Mouse (Mus musculus) hindbrain, embryonic 14.5 days (tissue): Measurements from ENCODE around the gene Shank2. TPM values are rescaled to one million over a fixed set of nuclear protein-coding genes. Genes with fewer than 3 reads are reported as not detected.

Source experiments
- ATAC-seq: fragments of 200-750 bp; cut with Nextera tagmentation; 2 replicates; pipeline ENCODE4 v1.8.0; 2017; ENCODE audit warnings: moderate number of reproducible peaks, mild to moderate bottlenecking, moderate TSS enrichment, moderate library complexity; ENCODE audit not compliant: low FRiP score
- DNase-seq: peaks from one replicate; pipeline ENCODE4 v3.0.0-alpha.2; 2015; ENCODE audit warnings: low spot score
- H3K27ac ChIP-seq: fragments of 300-500 bp; sonication (generic); 2 replicates; pipeline ENCODE4 v1.5.1; 2014; ENCODE audit warnings: mild to moderate bottlenecking, moderate library complexity
- H3K27me3 ChIP-seq: fragments of 300-500 bp; sonication (generic); 2 replicates; pipeline ENCODE4 v1.6.1; 2014; ENCODE audit warnings: mild to moderate bottlenecking, low read length, mixed read lengths; ENCODE audit not compliant: control insufficient read depth, insufficient read depth
- H3K36me3 ChIP-seq: fragments of 300-500 bp; sonication (generic); replicated peaks from 2 replicates; pipeline ENCODE4 v1.6.1; 2014; ENCODE audit not compliant: control insufficient read depth, insufficient read depth
- H3K4me1 ChIP-seq: fragments of 300-500 bp; sonication (generic); replicated peaks from 2 replicates; pipeline ENCODE4 v1.6.1; 2014; ENCODE audit warnings: antibody characterized with exemption, low read length, mixed read lengths; ENCODE audit not compliant: control insufficient read depth, insufficient read depth
- H3K4me2 ChIP-seq: fragments of 300-500 bp; sonication (generic); replicated peaks from 2 replicates; pipeline ENCODE4 v1.6.1; 2014; ENCODE audit warnings: mild to moderate bottlenecking, moderate library complexity
- H3K4me3 ChIP-seq: fragments of 300-500 bp; sonication (generic); replicated peaks from 2 replicates; pipeline ENCODE4 v1.5.1; 2014; ENCODE audit warnings: mild to moderate bottlenecking, low read length
- H3K9ac ChIP-seq: fragments of 300-500 bp; sonication (generic); 2 replicates; pipeline ENCODE4 v1.6.1; 2014
- H3K9me3 ChIP-seq: fragments of 300-500 bp; sonication (generic); 2 replicates; pipeline ENCODE4 v1.6.1; 2016; ENCODE audit warnings: low read length; ENCODE audit not compliant: control insufficient read depth
- WGBS: fragments of 180-500 bp; shearing (Covaris S2); extraction: QIAGEN DNeasy Blood & Tissue Kit; methylation state at CpG from one replicate; pipeline ENCODE4 v1.1.7; 2014; 5-methylcytosine and 5-hydroxymethylcytosine counted together
- polyA plus RNA-seq: library from polyadenylated mRNA; unstranded; fragments of >200 nt; fragmentation: Nextera tagmentation; extraction: Ambion mirVana; gene quantifications from 2 replicates; pipeline ENCODE4 v1.2.1, GENCODE M21; 2014

The Shank2 gene
- polyA plus RNA-seq, 1 experiment from 2014 or later, result 11.3 TPM

- Histone ChIP-seq H3K27ac (no peak overlapping the region), H3K4me2 (no peak overlapping the region), H3K27me3 (no peaks in the 10 kb centered on the region), H3K36me3 (no peaks in the 10 kb centered on the region), H3K4me1 (peaks cover 21% of the 10 kb centered on the region), H3K4me3 (no peak overlapping the region), H3K9ac (no peak overlapping the region), H3K9me3 (no peaks in the 10 kb centered on the region)
- DNase-seq (peak; percentile 73), ATAC-seq (no peak)
- WGBS, result 19% methylated on average over 6 of the region's 6 CpGs
Measured at GRCm38 (mm10) chr7:144180885-144181284, 179.2 kb downstream of the Shank2 start.

GRCm38 (mm10) chr7:144187869-144188430 lies 186.2 kb downstream of the Shank2 start:
- H3K9ac ChIP-seq, result no peak overlapping the region
- no peak overlapping the region for H3K4me2 ChIP-seq
- no peak for DNase-seq
- 69% methylated on average over 11 of the region's 11 CpGs for WGBS
- H3K27ac ChIP-seq, result no peak overlapping the region
- H3K36me3 ChIP-seq, result peaks cover 8% of the 10 kb centered on the region; the same call in 1 of the 2 replicates
- no peaks in the 10 kb centered on the region for H3K9me3 ChIP-seq
- H3K4me1 ChIP-seq, result no peaks in the 10 kb centered on the region
- H3K27me3 ChIP-seq, result no peaks in the 10 kb centered on the region
- H3K4me3 ChIP-seq, result no peak overlapping the region
- no peak for ATAC-seq

GRCm38 (mm10) chr7:144189446-144189845 lies 187.7 kb downstream of the Shank2 start:
- H3K9me3 ChIP-seq, result no peaks in the 10 kb centered on the region
- H3K9ac ChIP-seq, result no peak overlapping the region
- H3K4me3 ChIP-seq, result no peak overlapping the region
- H3K4me1 ChIP-seq, result no peaks in the 10 kb centered on the region
- 86% methylated on average over 4 of the region's 4 CpGs for WGBS
- peaks cover 9% of the 10 kb centered on the region; the same call in 1 of the 2 replicates for H3K36me3 ChIP-seq
- no peaks in the 10 kb centered on the region for H3K27me3 ChIP-seq
- H3K27ac ChIP-seq, result no peak overlapping the region
- DNase-seq (no peak), ATAC-seq (no peak)
- no peak overlapping the region for H3K4me2 ChIP-seq

GRCm38 (mm10) chr7:144198491-144198890 lies 196.8 kb downstream of the Shank2 start:
- no peak for ATAC-seq
- WGBS, result 90% methylated on average over 2 of the region's 2 CpGs
- DNase-seq, result no peak

GRCm38 (mm10) chr7:144202017-144202682 lies 200.4 kb downstream of the Shank2 start:
- 76% methylated on average over 7 of the region's 7 CpGs for WGBS
- Histone ChIP-seq H3K36me3 (no peaks in the 10 kb centered on the region), H3K9me3 (no peaks in the 10 kb centered on the region), H3K27me3 (no peaks in the 10 kb centered on the region), H3K27ac (no peak overlapping the region), H3K4me1 (no peaks in the 10 kb centered on the region), H3K4me3 (no peak overlapping the region), H3K4me2 (no peak overlapping the region), H3K9ac (no peak overlapping the region)
- ATAC-seq, result no peak
- DNase-seq, result no peak

More at GRCm38 (mm10) chr7:144198491-144198890, 196.8 kb downstream of the Shank2 start:
- no peak overlapping the region for H3K4me3 ChIP-seq
- H3K36me3 ChIP-seq, result no peaks in the 10 kb centered on the region
- H3K9ac ChIP-seq, result no peak overlapping the region
- no peak overlapping the region for H3K4me2 ChIP-seq
- H3K4me1 ChIP-seq, result no peaks in the 10 kb centered on the region
- no peak overlapping the region for H3K27ac ChIP-seq
- no peaks in the 10 kb centered on the region for H3K27me3 ChIP-seq
- H3K9me3 ChIP-seq, result no peaks in the 10 kb centered on the region

- Histone ChIP-seq H3K27me3 (no peaks in the 10 kb centered on the region), H3K36me3 (no peaks in the 10 kb centered on the region), H3K9me3 (no peaks in the 10 kb centered on the region), H3K9ac (no peak overlapping the region), H3K4me2 (no peak overlapping the region), H3K4me1 (peaks cover 5% of the 10 kb centered on the region; the same call in 1 of the 2 replicates), H3K27ac (no peak overlapping the region), H3K4me3 (no peak overlapping the region)
- ATAC-seq (no peak), DNase-seq (no peak)
- WGBS, result 55% methylated on average over 3 of the region's 3 CpGs
Measured at GRCm38 (mm10) chr7:144204290-144204689, 202.6 kb downstream of the Shank2 start.

GRCm38 (mm10) chr7:144205161-144205560 lies 203.4 kb downstream of the Shank2 start:
- DNase-seq, result no peak
- Histone ChIP-seq H3K4me1 (peaks cover 5% of the 10 kb centered on the region; the same call in 1 of the 2 replicates), H3K4me2 (no peak overlapping the region), H3K9ac (no peak overlapping the region), H3K27me3 (no peaks in the 10 kb centered on the region), H3K9me3 (no peaks in the 10 kb centered on the region), H3K27ac (no peak overlapping the region), H3K36me3 (no peaks in the 10 kb centered on the region), H3K4me3 (no peak overlapping the region)
- ATAC-seq, result no peak
- WGBS, result 71% methylated on average over 1 of the region's 1 CpGs

GRCm38 (mm10) chr7:144205837-144206236 lies 204.1 kb downstream of the Shank2 start:
- H3K27ac ChIP-seq, result no peak overlapping the region
- ATAC-seq, result no peak
- no peak overlapping the region for H3K4me3 ChIP-seq
- no peak for DNase-seq
- peaks cover 5% of the 10 kb centered on the region; the same call in 1 of the 2 replicates for H3K4me1 ChIP-seq
- H3K4me2 ChIP-seq, result no peak overlapping the region
- H3K9me3 ChIP-seq, result no peaks in the 10 kb centered on the region
- no peaks in the 10 kb centered on the region for H3K27me3 ChIP-seq
- H3K9ac ChIP-seq, result no peak overlapping the region
- no peaks in the 10 kb centered on the region for H3K36me3 ChIP-seq
- 86% methylated on average over 3 of the region's 3 CpGs for WGBS

- WGBS, result 87% methylated on average over 5 of the region's 5 CpGs
- no peak overlapping the region for H3K27ac ChIP-seq
- H3K4me3 ChIP-seq, result no peak overlapping the region
- H3K36me3 ChIP-seq, result no peaks in the 10 kb centered on the region
- DNase-seq, result no peak
- H3K4me2 ChIP-seq, result no peak overlapping the region
- no peak for ATAC-seq
- H3K9me3 ChIP-seq, result no peaks in the 10 kb centered on the region
- peaks cover 5% of the 10 kb centered on the region; the same call in 1 of the 2 replicates for H3K4me1 ChIP-seq
- H3K9ac ChIP-seq, result no peak overlapping the region
- H3K27me3 ChIP-seq, result no peaks in the 10 kb centered on the region
Measured at GRCm38 (mm10) chr7:144206254-144206653, 204.5 kb downstream of the Shank2 start.
